Mouse (Mus musculus) midbrain, embryonic 13.5 days (tissue): ENCODE measurements at regions not wholly inside any gene's neighbourhood (a gene's known extent, or its start where the extent isn't known, plus 50 kb on each side); places are given as distances from the start of the nearest gene placed in this dataset.

ENCODE experiments used
- ATAC-seq: fragments of 200-750 bp; cut with Nextera tagmentation; 2 replicates; pipeline ENCODE4 v1.8.0; 2017; ENCODE audit warnings: mild to moderate bottlenecking, moderate TSS enrichment, moderate library complexity
- H3K27ac ChIP-seq: fragments of 300-500 bp; sonication (generic); 2 replicates; pipeline ENCODE4 v1.5.1; 2015; ENCODE audit warnings: inconsistent platforms, mild to moderate bottlenecking, moderate library complexity
- H3K27me3 ChIP-seq: fragments of 300-500 bp; sonication (generic); 2 replicates; pipeline ENCODE4 v1.6.1; 2015; ENCODE audit warnings: mild to moderate bottlenecking, inconsistent platforms
- H3K36me3 ChIP-seq: fragments of 300-500 bp; sonication (generic); 2 replicates; pipeline ENCODE4 v1.6.1; 2015; ENCODE audit warnings: mild to moderate bottlenecking, inconsistent platforms
- H3K4me1 ChIP-seq: fragments of 300-500 bp; sonication (generic); replicated peaks from 2 replicates; pipeline ENCODE4 v1.6.1; 2015; ENCODE audit warnings: inconsistent platforms
- H3K4me2 ChIP-seq: fragments of 300-500 bp; sonication (generic); replicated peaks from 2 replicates; pipeline ENCODE4 v1.6.1; 2015; ENCODE audit warnings: moderate library complexity, mild to moderate bottlenecking, inconsistent platforms
- H3K4me3 ChIP-seq: fragments of 300-500 bp; sonication (generic); replicated peaks from 2 replicates; pipeline ENCODE4 v1.5.1; 2015; ENCODE audit warnings: mild to moderate bottlenecking, inconsistent platforms
- H3K9ac ChIP-seq: fragments of 300-500 bp; sonication (generic); replicated peaks from 2 replicates; pipeline ENCODE4 v1.6.1; 2015; ENCODE audit warnings: mild to moderate bottlenecking, inconsistent platforms
- H3K9me3 ChIP-seq: fragments of 300-500 bp; sonication (generic); 2 replicates; pipeline ENCODE4 v1.6.1; 2016; ENCODE audit warnings: mild to moderate bottlenecking, inconsistent platforms
- WGBS: fragments of 180-500 bp; shearing (Covaris S2); methylation state at CpG from one replicate; pipeline ENCODE4 v1.1.7; 2015; 5-methylcytosine and 5-hydroxymethylcytosine counted together

GRCm38 (mm10) chr10:100210684-100211083 is 124.8 kb upstream of the Gm4301 start:
- Histone ChIP-seq H3K27ac (no peak overlapping the region), H3K9ac (no peak overlapping the region), H3K27me3 (no peaks in the 10 kb centered on the region), H3K36me3 (no peaks in the 10 kb centered on the region), H3K4me1 (no peaks in the 10 kb centered on the region), H3K9me3 (no peaks in the 10 kb centered on the region), H3K4me2 (no peak overlapping the region), H3K4me3 (no peak overlapping the region)
- 92% methylated on average over 7 of the region's 7 CpGs for whole genome bisulfite sequencing
- ATAC-seq, result no peak

GRCm38 (mm10) chr10:100224459-100225097 is 110.9 kb upstream of the Gm4301 start:
- no peak overlapping the region for H3K4me2 ChIP-seq
- H3K27me3 ChIP-seq, result no peaks in the 10 kb centered on the region
- H3K4me1 ChIP-seq, result no peaks in the 10 kb centered on the region
- ATAC-seq, result no peak
- no peaks in the 10 kb centered on the region for H3K9me3 ChIP-seq
- no peak overlapping the region for H3K9ac ChIP-seq
- no peaks in the 10 kb centered on the region for H3K36me3 ChIP-seq
- 94% methylated on average over 3 of the region's 3 CpGs for WGBS
- H3K4me3 ChIP-seq, result no peak overlapping the region
- no peak overlapping the region for H3K27ac ChIP-seq

GRCm38 (mm10) chr10:100259235-100259900 is 76.1 kb upstream of the Gm4301 start:
- no peak for ATAC-seq
- H3K4me3 ChIP-seq, result no peak overlapping the region
- no peaks in the 10 kb centered on the region for H3K36me3 ChIP-seq
- H3K4me1 ChIP-seq, result no peaks in the 10 kb centered on the region
- no peak overlapping the region for H3K4me2 ChIP-seq
- no peak overlapping the region for H3K9ac ChIP-seq
- no peak overlapping the region for H3K27ac ChIP-seq
- no peaks in the 10 kb centered on the region for H3K27me3 ChIP-seq
- no peaks in the 10 kb centered on the region for H3K9me3 ChIP-seq
- 79% methylated on average over 4 of the region's 4 CpGs for WGBS

GRCm38 (mm10) chr10:100263447-100263846 is 72.0 kb upstream of the Gm4301 start:
- no peak for ATAC-seq
- no peaks in the 10 kb centered on the region for H3K36me3 ChIP-seq
- no peak overlapping the region for H3K27ac ChIP-seq
- 66% methylated on average over 2 of the region's 2 CpGs for WGBS
- no peak overlapping the region for H3K4me3 ChIP-seq
- H3K9ac ChIP-seq, result no peak overlapping the region
- H3K4me1 ChIP-seq, result no peaks in the 10 kb centered on the region
- no peak overlapping the region for H3K4me2 ChIP-seq
- no peaks in the 10 kb centered on the region for H3K27me3 ChIP-seq
- no peaks in the 10 kb centered on the region for H3K9me3 ChIP-seq

- no peaks in the 10 kb centered on the region for H3K36me3 ChIP-seq
- no peak overlapping the region for H3K4me2 ChIP-seq
- H3K9ac ChIP-seq, result no peak overlapping the region
- no peaks in the 10 kb centered on the region for H3K27me3 ChIP-seq
- no peaks in the 10 kb centered on the region for H3K4me1 ChIP-seq
- no peak for ATAC-seq
- no peak overlapping the region for H3K4me3 ChIP-seq
- 19% methylated on average over 2 of the region's 2 CpGs for WGBS
- no peak overlapping the region for H3K27ac ChIP-seq
- no peaks in the 10 kb centered on the region for H3K9me3 ChIP-seq
These were observed 71.4 kb upstream of the Gm4301 start for GRCm38 (mm10) chr10:100264066-100264465.

- Histone ChIP-seq H3K27ac (no peak overlapping the region), H3K9me3 (no peaks in the 10 kb centered on the region), H3K4me1 (no peaks in the 10 kb centered on the region), H3K27me3 (no peaks in the 10 kb centered on the region), H3K9ac (no peak overlapping the region), H3K4me3 (no peak overlapping the region), H3K4me2 (no peak overlapping the region), H3K36me3 (no peaks in the 10 kb centered on the region)
- no peak for ATAC-seq
These were observed 53.0 kb upstream of the Gm4301 start for GRCm38 (mm10) chr10:100282471-100282870.
